Mouse (Mus musculus) gastrocnemius, postnatal 36 days (tissue): ENCODE measurements around the gene Hs6st3. TPM values are rescaled to one million over a fixed set of nuclear protein-coding genes. Genes with fewer than 3 reads are reported as not detected.

Source experiments
- DNase-seq, 2 experiments: peaks; one replicate each; pipeline ENCODE4 v3.0.0; 2022
- intact Hi-C: fragments of 180-260 bp; cut with DNase I; formaldehyde crosslinking; loops from one replicate; pipeline ENCODE4 v1.15.1; 2025
- total RNA-seq, 2 experiments: library from RNA; stranded (reverse); gene quantifications; 2 replicates each; pipeline ENCODE4 v1.2.3; 2021

Gene Hs6st3
- total RNA-seq, 2 experiments from 2014 or later = not detected

- DNase-seq = no peak
- intact Hi-C loops = no loop called here
Observed at GRCm38 (mm10) chr14:119741791-119742190, 603.6 kb downstream of the Hs6st3 start.

GRCm38 (mm10) chr14:119761376-119761775 is 623.2 kb downstream of the Hs6st3 start:
- intact Hi-C loops = no loop called here
- DNase-seq = no peak

DNA sequence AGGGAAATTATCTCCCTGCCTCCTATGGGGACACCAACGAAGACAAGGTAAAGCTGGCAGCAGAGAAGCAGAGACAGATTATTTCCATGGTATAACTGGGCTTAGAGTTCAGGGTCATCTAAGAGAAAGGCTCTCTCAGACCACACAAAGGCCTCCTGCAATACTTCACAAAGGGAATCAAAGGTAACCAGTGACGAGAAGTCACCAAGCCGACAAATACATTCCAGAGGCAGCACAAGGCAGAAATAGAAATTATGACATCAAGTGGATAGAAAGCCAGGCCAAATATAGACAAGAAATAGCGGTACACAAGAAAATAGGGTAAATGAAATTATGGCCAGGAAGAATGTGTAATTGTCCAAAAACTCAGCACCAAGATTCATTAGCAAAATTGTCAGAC is 633.9 kb downstream of the Hs6st3 start:
- intact Hi-C loops = no loop called here
- DNase-seq = no peak

- DNase-seq = no peak
- intact Hi-C loops = no loop called here
Observed at GRCm38 (mm10) chr14:119776261-119776660, 638.1 kb downstream of the Hs6st3 start.

DNA sequence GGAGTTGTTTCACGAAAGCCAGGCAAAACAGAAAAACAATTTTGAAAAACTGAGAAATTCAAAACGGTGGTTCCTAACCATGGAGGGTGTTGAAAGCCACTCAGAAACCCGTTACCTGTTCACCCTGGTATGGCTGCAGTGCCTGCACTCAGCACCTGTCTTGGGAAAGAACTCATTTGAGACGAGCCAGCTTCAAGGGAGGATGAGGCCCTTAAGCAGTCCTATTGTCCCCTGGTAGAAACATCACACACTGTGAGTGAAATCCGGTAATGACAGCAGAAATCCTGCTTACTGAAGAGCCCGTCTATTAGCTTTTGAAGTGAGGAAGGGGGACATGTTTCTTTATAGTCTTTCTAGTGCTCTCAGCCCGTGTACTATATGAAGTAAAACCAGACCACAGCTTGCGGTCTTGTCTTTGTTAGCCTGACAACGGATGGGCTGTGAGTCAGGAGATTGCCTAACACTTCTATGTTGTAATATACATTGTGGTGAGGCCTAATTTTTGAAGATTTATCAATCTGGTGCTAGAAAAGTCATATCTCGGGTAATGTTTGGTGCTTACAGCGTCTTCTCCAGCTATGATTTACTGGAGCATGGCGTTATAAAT is 641.9 kb downstream of the Hs6st3 start:
- no peak for DNase-seq
- intact Hi-C loops = no loop called here

DNA sequence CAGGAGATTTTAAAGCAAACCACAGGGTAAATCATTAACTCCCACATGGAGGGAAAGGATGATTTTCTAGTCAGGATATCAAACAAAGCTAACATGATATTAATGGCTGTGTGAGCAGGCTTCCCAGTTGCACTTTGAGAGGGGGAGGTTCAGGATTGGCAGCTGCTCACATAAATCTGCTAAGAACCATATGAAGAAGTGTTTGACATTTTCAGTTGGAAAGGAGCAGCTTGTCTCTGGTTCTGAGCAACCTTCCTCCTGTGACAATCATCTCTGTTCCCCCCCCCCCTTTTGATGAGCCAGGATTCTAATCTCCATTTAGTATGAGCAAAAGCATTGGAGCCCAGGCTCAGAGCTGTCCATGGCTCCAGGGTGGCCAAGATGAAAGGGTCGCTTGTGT is 643.0 kb downstream of the Hs6st3 start:
- DNase-seq = no peak
- intact Hi-C loops = no loop called here

- intact Hi-C loops = no loop called here
- DNase-seq = no peak
Observed at GRCm38 (mm10) chr14:119789457-119789856, 651.3 kb downstream of the Hs6st3 start.

DNA sequence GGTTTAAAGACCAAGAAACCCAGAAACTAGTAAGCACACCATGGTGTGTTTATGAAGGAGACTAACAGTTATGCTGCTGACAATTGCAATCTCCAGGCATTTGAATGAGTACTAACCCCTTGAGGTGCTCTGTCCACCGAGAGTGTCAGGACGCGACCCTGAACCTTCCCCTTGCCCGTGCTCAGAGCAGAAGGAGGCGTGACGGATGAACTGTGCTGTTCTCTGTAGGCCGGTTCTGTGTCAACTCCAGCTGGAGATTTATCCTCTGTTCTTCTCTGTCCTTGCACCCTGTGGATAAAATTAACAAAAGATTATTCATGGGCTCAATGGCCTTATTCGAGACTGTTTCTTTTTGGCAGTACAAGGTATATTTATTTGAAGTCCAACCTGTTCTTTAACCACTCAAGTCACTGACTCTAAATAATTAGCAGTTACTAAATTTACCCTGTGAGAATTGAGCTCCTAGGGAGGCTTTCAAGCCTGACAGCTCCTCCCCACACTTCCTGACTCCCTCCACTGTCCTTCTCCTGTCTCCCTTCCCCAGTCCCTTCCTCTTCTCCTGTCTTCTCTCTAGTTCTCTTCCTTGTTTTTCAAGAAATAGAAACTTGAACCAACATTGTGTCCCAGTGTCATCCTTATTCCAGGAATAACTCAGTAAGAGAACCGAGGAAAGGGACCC is 659.2 kb downstream of the Hs6st3 start:
- intact Hi-C loops = no loop called here
- DNase-seq = no peak

DNA sequence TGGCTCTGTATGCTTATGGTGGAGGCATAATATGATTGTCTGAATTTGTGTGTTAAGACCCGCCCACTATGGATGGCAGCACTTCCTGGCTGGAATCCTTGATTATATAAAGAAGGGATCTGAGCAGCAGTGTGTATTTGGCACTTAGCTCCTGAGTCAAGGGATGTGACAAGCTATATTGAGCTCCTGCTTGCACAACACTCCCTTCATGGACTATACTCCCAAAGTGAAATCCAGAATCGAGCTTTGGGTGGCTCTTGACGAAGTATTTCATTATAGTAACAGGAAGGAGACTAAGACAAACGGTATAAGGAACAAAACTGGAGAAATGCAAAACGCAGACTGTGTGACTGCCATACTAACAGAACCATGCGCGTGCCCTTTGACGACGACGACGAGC is 660.4 kb downstream of the Hs6st3 start:
- no peak for DNase-seq
- intact Hi-C loops = no loop called here

- intact Hi-C loops = no loop called here
- no peak for DNase-seq
Observed at GRCm38 (mm10) chr14:119800856-119801255, 662.7 kb downstream of the Hs6st3 start.

DNA sequence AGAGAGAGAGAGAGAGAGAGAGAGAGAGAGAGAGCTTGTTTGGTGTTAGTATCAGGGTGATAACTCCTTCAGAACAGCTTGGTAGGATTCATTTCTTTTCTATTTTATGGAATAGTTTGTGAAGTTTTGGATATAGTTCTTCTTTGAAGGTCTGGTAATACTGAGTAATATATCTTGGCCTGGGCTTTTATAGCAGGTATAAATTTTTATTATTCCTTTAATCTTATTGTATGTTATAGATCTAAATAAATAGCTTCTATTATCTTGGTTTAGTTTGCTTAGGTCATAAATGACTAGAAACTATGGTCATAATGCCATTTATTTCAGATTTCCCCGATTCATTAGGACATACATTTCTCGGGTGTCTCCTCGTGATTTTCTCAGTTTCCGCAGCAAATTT is 675.8 kb downstream of the Hs6st3 start:
- no peak for DNase-seq
- intact Hi-C loops = no loop called here

GRCm38 (mm10) chr14:119815616-119816015 is 677.5 kb downstream of the Hs6st3 start:
- DNase-seq = no peak
- intact Hi-C loops = no loop called here

DNA sequence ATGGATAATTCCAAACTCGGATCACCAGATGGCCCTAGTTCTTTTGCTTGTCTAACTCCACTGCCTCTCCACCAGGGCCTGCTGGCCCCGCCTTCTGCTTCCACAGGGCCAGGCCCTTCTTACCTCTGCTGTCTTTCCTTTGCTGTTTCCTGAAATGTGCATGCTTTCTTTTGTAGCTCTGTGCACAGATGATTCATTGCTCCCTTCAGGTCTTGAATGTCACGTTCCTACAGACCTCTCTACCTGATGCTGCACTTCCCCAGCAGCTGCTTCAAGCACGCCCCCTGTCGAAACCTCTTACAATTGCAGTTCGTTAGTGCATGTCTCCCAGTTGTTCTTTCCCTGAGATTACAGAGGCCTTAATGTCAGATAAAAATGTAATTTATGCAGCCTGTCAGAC is 682.4 kb downstream of the Hs6st3 start:
- intact Hi-C loops = no loop called here
- DNase-seq = no peak

- intact Hi-C loops = no loop called here
- DNase-seq = no peak
Observed at GRCm38 (mm10) chr14:119831165-119832011, 693.2 kb downstream of the Hs6st3 start.

DNA sequence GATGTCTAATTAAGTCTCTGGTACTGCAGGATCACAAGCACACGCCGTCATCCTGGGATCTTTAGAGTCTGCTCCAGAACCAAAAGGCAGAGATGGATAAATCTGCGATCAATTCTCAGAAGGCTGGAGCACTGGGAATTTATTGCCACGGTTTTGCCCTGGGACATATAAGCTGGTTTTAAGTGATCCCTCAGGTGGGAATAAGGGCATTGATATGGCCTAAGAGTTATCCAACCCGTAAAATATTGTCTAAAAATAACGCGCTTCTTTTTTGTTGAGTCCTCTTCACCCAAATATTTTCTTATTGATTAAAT is 693.8 kb downstream of the Hs6st3 start:
- no peak for DNase-seq
- intact Hi-C loops = no loop called here

DNA sequence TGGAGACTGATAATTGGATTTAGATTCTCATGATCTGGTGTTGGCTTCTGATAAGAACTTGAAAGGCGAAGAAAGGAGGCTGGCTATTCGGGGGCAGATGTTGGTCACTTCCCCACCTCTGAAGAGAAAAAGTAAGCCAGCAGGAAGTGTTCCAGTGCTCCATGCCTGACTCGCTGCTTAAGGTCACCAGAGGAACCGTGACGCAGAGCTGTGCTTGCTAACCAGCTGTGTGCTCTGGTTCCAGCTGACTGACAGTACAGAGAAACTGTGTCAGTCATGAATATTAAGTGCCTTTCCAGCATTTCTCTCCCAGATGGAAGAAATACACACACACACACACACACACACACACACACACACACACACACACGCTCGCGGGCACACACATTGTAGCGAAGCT is 694.8 kb downstream of the Hs6st3 start:
- intact Hi-C loops = no loop called here
- no peak for DNase-seq

GRCm38 (mm10) chr14:119834008-119834700 is 696.0 kb downstream of the Hs6st3 start:
- no peak for DNase-seq
- intact Hi-C loops = no loop called here

DNA sequence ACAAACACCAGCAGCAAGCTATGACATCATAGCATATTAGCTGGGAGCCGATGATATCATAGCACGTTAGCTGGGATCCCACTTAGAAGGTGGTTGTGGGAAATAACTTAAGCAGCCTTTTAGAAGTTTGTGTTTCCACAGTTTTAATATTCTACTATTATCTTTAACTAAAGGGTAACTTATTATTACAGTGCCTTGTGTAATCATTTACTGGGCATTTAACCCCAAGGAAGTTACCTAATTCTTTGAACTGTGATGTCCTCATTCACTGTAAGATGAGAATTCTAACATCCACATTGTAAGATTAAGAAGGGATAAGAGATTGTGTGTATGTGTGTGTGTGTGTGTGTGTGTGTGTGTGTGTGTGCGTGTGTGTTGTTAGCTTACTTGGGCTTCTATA is 697.9 kb downstream of the Hs6st3 start:
- intact Hi-C loops = no loop called here
- DNase-seq = no peak

GRCm38 (mm10) chr14:119847540-119847939 is 709.4 kb downstream of the Hs6st3 start:
- intact Hi-C loops = no loop called here
- DNase-seq = no peak

DNA sequence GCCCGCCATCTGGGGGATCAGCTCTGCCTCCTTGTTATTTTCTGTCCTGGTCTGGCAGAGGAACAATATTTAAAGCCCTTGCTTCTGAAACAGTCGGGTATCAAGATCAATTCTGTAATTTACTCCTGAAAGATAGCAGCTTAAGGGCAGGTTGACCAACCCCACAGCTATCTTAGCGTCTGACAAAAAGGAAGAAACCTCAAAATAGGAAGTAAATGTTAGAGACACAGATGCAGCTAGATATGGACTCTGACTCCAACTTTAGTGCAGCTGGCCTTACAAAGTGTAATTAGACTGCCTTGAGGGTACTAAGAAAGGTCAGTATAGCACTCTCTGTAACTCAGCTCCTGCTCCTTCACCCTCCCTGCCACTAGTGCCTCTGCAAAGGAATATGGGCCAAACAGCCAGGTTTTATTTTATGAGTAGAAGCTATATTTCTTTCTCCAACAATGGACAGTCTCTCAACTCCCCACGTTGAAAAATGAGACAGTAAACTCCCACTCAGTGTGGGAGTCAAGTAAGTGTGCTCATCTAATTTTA is 710.7 kb downstream of the Hs6st3 start:
- intact Hi-C loops = no loop called here
- DNase-seq = no peak

DNA sequence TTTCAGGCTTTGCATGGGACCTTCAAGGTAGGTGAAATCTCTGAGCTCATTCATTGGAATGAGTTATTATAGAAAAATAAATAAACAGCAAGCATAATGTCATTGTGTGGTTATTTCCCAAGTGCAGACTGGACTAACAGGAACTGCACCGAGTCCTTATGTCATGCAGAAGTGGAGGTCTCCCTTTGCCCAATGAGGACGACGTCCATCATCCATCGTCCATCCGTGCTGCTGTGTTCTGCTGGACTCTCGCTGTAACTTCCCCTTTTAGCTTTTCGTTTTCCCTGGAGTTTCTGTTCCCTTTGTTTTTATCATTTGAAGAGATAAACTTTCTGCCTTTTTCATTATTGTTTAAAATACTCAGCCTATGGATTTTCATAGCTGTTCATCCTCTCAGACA is 711.2 kb downstream of the Hs6st3 start:
- intact Hi-C loops = no loop called here
- no peak for DNase-seq
